Mouse (Mus musculus) yolk sac, embryonic 10.5 days (tissue): ENCODE data around the gene Spon1.

Source experiments
- DNase-seq: peaks from one replicate; pipeline ENCODE4 v3.0.0-alpha.2; 2017; ENCODE audit warnings: low spot score

Gene Spon1

GRCm38 (mm10) chr7:113903939-113904338, 138.1 kb downstream of the Spon1 start:
- no peak for DNase-seq

DNA sequence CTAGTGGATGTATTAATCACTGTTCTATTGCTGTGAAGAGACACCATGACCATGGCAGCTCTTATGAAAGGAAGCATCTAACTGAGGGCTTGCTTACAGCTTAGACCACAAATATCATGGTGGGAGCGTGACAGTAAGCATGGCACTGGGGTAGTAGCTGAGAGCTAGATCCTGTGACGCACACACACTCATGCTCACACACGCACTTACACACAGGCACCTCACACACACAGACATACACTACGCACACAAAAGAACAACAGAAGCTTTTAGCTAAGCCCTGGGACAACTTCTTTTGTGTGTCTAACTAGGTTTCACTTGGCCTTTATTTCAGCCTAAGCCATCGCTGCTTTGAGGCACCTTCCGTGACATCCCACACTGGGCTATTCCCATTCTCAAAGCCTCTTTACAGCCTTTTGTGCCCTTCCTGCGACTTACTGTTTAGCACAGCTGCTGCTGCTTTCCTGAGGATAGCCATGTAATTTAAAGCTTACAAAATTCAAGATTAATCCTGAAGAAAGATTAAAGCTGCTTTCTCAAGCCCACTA, 138.6 kb downstream of the Spon1 start:
- DNase-seq, result no peak

- peak; percentile 71 for DNase-seq
Measured at GRCm38 (mm10) chr7:113909161-113909825, 143.5 kb downstream of the Spon1 start.

DNA sequence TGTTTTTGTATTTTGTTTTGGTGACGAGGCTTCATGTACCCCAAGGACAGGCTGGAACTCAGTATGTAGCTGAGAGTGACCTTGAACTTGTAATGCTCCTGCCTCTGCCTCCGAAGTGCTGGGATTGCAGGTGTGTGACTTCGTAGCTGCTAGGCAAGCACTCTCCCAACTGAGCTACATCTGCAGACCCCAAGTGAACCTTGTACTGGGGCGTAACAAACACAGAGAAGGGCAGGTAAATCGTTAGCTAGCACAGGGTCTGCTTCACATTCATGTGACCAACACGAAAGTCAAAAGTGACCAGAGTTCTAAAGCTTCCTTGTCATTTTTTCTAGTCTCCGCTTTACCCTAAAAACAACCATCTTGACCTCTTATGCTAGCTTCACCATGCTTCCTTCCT, 145.1 kb downstream of the Spon1 start:
- DNase-seq, result peak; percentile 78

- no peak for DNase-seq
Measured at GRCm38 (mm10) chr7:113915936-113916335, 150.1 kb downstream of the Spon1 start.

DNA sequence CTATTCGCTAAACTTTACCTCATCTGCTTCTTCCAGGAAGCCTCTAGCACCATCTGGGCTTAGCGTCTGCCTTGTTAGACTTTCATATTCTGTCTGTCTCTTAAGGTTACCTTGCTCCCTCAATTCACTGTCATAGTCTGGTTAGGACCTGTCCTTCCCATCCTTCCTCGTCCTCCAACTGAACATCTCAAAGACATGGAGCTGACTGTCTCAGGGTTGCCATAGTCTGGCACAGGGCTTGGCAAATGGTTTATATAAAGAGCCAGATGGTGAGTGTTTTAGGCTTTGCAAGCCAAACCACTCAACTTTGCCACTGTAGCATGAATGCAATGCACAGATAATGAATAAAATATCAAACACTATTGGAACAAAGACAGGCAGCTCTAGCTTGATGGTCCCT, 153.1 kb downstream of the Spon1 start:
- no peak for DNase-seq

- DNase-seq, result no peak
Measured at GRCm38 (mm10) chr7:113919505-113919904, 153.7 kb downstream of the Spon1 start.

GRCm38 (mm10) chr7:113920056-113920455, 154.3 kb downstream of the Spon1 start:
- no peak for DNase-seq

DNA sequence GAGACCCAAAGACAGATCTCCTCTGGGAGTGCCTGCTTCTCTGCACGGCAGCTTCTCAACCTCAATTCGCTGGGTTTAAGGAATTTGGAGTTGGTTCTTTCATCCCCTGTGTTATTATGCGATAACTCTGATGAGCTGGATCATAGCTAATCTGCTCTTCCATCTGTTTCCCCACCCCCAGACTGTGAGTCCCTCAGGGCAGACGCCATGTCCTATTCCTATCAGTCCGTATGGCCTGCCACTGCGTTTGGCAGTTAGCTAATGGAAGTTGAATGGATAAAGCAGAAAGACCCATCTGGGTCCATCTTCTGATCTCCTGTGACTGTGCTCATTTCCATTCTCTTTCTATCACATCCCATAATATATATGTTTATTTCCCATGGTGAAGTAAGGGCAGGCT, 158.8 kb downstream of the Spon1 start:
- no peak for DNase-seq

DNA sequence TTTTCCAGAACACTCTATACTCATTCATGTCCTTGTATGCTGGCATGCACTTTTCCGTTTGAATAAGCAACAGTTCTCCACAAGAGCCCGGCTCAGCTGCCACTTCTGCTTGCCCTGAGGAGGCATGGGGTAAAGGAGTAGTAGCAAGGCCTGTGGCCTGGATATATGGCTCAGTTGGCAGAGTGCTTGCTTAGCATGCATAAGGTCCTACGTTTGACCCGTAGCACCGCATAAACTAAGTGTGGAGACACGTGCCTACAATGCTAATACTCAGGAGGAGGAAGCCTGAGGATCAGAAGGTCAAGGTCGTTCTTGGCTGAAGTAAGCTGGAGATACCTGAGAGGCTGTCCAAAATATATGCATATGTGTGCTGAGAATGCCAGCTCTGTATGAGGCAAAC, 185.1 kb downstream of the Spon1 start:
- no peak for DNase-seq

DNA sequence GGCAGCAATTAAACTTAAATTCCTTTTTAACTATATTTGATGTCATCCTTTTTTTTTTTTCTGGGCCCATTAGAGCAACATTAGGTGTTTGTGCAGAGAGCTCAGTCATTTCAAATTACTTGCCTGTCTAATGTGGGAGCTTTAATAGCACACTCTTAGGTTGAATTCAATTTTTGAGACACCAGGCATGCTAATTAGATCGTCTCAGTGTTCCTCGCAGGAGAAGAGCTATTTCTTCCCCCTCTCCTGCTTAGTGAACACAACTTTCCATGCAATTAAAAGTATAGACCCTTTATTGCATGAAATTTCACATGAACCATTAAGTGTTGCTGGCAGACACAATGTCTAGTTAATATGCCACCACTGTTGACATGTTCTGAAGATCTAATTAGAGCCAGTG, 189.6 kb downstream of the Spon1 start:
- DNase-seq, result no peak

- DNase-seq, result no peak
Measured at GRCm38 (mm10) chr7:113960841-113961499, 195.2 kb downstream of the Spon1 start.

GRCm38 (mm10) chr7:113961500-113961895, 195.7 kb downstream of the Spon1 start:
- DNase-seq, result no peak

GRCm38 (mm10) chr7:113962078-113962477, 196.3 kb downstream of the Spon1 start:
- no peak for DNase-seq

DNA sequence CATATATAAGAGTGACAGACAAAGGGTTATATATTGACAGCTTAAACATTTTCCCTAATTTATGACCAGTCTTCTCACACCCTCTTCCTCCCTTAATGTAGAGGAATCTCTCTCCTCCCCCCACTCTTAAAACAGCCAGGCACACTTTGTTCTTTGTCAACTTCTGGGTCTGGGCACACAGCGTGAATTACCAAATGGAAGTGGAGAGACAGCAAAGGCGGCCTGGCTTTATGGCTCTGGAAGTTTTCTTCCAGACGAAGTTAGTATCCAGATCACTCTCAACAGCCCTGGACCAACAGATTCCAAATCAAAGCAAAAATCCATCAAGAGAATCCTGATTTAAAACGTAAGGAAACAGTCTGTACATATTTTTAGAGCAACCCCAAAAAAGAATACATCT, 198.0 kb downstream of the Spon1 start:
- DNase-seq, result no peak

DNA sequence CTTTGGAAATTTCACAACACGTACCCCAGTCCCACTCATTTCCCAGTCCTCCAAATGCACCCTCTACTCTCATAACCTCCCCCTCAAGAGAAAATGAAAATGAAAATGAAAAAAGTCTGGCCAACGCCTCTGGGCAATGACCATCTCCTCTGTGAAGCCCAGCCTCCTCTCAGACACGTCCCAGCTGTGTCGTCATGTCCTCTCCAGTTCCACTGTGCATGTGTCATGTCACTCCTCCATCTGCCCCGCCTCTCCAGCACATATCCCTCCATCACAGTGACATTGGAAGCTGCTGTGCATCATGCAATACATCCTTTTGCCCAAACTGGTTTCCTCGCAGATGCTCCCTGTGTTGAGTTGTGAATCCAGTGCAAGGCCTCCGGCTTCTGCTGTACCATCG, 199.8 kb downstream of the Spon1 start:
- no peak for DNase-seq

GRCm38 (mm10) chr7:113969182-113969581, 203.4 kb downstream of the Spon1 start:
- DNase-seq, result no peak

- DNase-seq, result no peak
Measured at GRCm38 (mm10) chr7:113972536-113972935, 206.7 kb downstream of the Spon1 start.

DNA sequence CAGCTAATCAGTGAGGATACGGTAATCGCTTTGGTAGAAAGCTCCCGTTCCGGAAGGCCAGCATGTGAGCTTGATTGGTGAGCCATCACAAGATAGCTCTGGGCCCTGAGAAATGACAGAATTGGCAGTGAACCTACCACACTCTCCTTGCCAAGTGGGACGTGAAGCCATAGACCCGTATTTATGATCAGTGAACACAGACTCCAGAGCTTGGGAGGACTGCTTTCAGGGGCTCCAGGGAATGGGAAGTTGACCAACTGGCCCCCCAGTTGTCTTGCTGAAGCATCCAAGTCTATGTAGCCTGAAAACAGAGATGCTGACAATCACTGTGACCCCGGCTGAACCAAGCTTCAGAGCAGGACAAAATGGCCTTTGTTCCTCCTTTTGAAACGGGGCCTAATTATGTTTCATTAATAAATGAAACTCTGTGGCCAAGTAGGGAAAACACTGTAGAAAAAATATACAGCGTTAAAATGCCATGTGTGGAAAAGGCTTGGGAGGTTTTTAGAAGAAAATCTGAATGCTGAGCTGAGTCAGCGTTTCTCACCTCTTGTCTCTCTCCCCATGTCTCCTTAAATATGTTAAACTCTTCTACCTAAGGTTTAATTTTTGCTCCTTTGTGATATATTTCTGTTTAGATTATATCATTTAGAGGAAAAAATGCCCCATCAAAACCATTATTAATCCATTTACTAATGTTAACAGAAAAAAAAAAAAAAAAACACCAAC, 220.8 kb downstream of the Spon1 start:
- DNase-seq, result no peak

DNA sequence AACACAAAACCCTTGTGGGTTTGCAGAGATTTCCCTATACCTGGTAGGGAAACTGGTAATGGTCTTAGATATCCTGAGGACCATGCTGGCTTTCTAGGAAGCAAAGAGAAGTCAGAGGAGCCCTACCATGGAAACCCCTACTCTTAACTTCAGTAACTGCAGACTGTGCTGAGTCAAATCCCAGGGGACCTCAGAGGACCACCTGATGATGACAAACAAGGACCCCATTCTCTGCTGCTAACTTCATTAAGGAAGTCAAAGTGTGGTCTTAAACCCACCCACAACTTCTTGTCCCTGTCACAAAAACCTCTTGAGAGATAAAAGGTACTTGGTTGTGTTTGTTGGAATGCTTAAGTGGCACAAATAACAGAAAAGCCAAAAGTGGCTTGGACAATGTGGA, 222.4 kb downstream of the Spon1 start:
- no peak for DNase-seq

DNA sequence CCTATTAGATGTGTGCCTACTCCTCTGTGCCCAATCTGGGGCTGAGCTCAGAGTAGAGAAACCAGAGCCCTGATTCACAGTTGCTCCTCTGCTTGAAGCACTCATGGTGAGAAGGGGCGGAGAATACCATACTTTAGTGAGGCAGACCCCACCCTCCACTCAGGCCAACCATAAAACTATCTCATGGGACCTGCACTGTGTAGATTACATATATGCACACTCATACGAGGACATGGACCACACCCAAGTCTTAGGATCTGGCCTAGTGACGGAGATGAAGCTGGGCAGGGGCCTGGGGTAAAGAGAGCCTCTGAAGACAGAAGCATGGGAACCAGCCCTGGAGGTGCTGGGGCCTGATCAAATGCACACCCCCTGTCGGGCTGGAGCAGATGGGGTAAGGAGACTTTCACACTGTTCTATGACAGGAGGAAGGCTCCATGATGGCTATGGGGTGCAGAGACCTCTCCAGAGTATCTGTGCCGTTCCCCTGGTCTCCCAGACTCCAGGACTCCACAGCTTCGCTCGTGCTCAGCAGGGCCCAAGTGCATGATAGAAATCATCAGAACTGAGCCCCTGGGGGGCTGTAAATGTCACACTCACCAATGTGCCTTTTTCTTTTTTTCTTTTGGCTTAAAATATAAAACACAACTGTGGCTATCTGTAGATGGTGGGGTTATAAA, 232.0 kb downstream of the Spon1 start:
- no peak for DNase-seq

DNA sequence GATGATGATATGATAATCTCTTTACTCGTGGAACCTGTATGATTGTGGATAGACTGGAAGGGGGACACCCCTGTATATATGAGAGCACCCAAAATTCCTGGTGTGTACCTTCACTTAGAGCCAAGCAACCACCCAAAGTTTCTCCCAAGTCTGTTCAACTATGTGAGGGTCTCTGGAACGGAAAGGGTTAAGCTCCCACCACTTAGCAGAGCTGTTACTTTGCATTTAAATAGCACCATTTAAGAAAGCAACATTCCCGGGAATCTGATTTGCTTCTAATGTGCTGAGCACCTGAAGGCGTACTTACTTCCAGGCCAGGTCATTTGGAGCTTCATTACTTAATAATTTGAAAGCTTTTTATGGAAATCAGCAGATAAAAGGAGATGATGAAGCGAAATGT, 238.4 kb downstream of the Spon1 start:
- no peak for DNase-seq
